Mouse (Mus musculus): ENCODE measurements around the gene Dnajc13.

GRCm38 (mm10) chr9:104155100-104155715 lies 107.5 kb downstream of the Dnajc13 start:
- TF ChIP-seq CTCF (IDR thresholded peaks at IDR 0.05), result no peak
- TF ChIP-seq EP300 (IDR thresholded peaks at IDR 0.05), result no peak

All from lung, postnatal 0 days (tissue).